Mouse (Mus musculus) E14TG2a.4 (cell line): ENCODE data around the gene Plpp2.

Source experiments
- H3K27me3 ChIP-seq: 2 replicates; pipeline ENCODE4 v1.6.1; 2014; ENCODE audit warnings: low read length, control low read depth; ENCODE audit not compliant: insufficient read depth
- H3K36me3 ChIP-seq: 2 replicates; pipeline ENCODE4 v1.6.1; 2014; ENCODE audit warnings: low read length, control low read depth; ENCODE audit not compliant: insufficient read depth
- H3K4me1 ChIP-seq: replicated peaks from 2 replicates; pipeline ENCODE4 v1.6.1; 2014; ENCODE audit warnings: low read depth, low read length, control low read depth
- H3K4me3 ChIP-seq: replicated peaks from 2 replicates; pipeline ENCODE4 v1.5.1; 2014; ENCODE audit warnings: mild to moderate bottlenecking, low read length
- H3K9me3 ChIP-seq: 2 replicates; pipeline ENCODE4 v1.6.1; 2014; ENCODE audit warnings: low read length, control low read depth
- CTCF ChIP-seq: conservative IDR thresholded peaks from 2 replicates; pipeline ENCODE4 v1.5.1; 2014; ENCODE audit warnings: low read length
- NANOG ChIP-seq: IDR thresholded peaks from 2 replicates; pipeline ENCODE4 v1.6.1; 2014; ENCODE audit warnings: borderline replicate concordance, low read length, mixed read lengths
- POU5F1 ChIP-seq: IDR thresholded peaks from 2 replicates; pipeline ENCODE4 v1.6.1; 2014; ENCODE audit warnings: low read length, borderline replicate concordance

Gene Plpp2

DNA sequence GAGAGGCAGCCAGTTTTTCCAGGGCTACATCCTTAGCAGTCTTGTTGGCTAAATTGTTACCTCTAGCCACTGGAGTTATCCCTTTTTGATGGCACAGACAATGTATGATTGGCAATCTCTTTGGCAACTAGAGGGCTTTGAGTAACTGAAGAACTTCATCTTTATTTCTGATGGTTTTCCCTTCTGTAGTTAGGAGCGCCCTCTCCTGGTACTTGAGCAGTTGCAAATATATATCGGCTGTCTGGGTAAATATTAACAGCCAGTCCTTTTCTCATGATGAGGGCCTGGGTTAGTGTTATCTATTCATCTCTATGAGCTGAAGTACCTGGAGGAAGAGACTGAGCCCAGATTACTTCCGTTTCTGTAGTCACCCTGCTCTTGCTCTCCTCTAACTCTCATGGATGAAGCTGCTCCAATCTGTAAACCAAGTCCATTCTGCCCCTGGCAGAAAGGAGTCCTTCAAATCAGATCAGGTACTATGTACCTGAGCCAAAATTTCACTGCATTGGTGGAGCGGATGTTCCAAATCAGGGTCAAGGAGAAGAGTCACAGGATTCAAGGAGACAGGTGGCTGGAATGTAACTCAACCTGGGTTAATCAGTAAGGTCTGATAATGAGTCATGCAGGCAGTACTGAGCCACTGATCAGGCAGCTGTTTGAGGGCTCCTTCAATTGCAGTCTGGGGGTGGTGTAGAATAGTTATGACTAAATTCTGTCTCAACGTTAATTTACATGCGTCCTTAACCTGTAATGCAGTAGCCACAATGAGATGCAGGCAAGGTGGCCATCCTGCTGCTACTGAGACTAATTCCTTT is 30.6 kb downstream of the Plpp2 start:
- Histone ChIP-seq H3K4me1 (no peaks in the 10 kb centered on the region), H3K36me3 (peaks cover 34% of the 10 kb centered on the region), H3K27me3 (no peaks in the 10 kb centered on the region), H3K4me3 (no peak overlapping the region), H3K9me3 (peaks cover 93% of the 10 kb centered on the region)
- TF ChIP-seq POU5F1 (no peak), NANOG (no peak), CTCF (no peak; the same call in 1 of the 2 replicates)

DNA sequence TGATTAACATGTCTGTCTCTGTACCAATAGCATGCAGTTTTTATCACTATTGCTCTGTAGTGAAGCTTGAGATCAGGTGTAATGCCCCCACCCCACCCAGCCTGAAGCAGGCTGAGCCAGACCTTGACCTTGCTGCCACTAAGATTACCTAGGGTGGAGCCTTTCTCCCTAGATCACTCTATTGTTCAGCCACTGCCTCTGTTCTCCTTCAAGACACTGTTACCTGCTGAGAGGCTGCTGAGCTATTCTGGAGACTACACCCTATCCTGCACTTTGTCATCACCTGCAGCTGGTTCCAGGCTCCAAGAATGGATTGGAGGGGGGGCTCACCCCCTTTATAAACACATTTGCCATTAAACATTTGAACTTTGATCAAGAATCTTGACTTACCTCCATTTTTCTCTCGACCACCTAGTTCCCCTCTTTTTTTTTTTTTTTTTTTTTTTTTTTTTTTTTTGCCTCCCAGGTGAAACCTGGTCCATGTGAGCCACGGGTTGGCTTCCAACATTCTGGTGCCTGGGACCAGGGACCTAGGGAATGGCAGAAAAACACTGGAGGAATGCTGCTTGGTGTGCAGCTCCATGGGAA is 36.8 kb downstream of the Plpp2 start:
- 0 out of 2 replicates have a peak overlapping the region, but pooled peaks have one; percentile 4 for H3K4me3 ChIP-seq
- TF ChIP-seq NANOG (peak; percentile 76), CTCF (no peak)
- no peaks in the 10 kb centered on the region for H3K27me3 ChIP-seq
- 0 out of 2 replicates have a peak, but pooled peaks cover 11% of the 10 kb centered on the region for H3K36me3 ChIP-seq
- peaks cover 75% of the 10 kb centered on the region for H3K9me3 ChIP-seq
- no peaks in the 10 kb centered on the region for H3K4me1 ChIP-seq

DNA sequence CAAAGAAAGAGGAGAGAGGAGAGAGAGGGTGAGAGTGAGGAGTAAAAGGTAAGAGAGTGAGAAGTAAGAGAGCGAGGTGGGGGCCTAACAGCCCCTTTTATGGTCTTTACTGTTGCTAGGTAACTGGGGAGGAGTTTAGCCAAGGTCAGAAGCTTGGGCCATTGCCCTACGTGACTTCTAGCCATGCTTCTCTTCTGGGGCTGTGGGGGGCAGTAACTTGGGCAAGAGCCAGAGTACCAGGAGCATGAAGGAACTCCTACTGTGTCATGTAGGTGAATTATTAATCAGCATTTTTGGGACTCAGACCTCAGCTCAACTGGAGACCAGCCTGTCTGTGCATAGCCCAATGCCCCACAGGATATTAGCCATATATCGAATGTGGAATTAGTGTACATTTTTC is 37.7 kb downstream of the Plpp2 start:
- Histone ChIP-seq H3K4me3 (no peak overlapping the region), H3K9me3 (peaks cover 66% of the 10 kb centered on the region), H3K27me3 (no peaks in the 10 kb centered on the region), H3K36me3 (0 out of 2 replicates have a peak, but pooled peaks cover 4% of the 10 kb centered on the region), H3K4me1 (no peaks in the 10 kb centered on the region)
- no peak for TF ChIP-seq POU5F1
- no peak for TF ChIP-seq CTCF
- TF ChIP-seq NANOG = no peak
